Mouse (Mus musculus) B cell, adult 2 months (primary cell): Measurements from ENCODE around the gene Fzd2.
A peak's percentile ranks its signal among the peaks of the same experiment; 100 is the strongest.

Source experiments
- DNase-seq, 2 experiments: peaks; one replicate each; pipeline ENCODE4 v3.0.0; 2022

Gene Fzd2

DNA sequence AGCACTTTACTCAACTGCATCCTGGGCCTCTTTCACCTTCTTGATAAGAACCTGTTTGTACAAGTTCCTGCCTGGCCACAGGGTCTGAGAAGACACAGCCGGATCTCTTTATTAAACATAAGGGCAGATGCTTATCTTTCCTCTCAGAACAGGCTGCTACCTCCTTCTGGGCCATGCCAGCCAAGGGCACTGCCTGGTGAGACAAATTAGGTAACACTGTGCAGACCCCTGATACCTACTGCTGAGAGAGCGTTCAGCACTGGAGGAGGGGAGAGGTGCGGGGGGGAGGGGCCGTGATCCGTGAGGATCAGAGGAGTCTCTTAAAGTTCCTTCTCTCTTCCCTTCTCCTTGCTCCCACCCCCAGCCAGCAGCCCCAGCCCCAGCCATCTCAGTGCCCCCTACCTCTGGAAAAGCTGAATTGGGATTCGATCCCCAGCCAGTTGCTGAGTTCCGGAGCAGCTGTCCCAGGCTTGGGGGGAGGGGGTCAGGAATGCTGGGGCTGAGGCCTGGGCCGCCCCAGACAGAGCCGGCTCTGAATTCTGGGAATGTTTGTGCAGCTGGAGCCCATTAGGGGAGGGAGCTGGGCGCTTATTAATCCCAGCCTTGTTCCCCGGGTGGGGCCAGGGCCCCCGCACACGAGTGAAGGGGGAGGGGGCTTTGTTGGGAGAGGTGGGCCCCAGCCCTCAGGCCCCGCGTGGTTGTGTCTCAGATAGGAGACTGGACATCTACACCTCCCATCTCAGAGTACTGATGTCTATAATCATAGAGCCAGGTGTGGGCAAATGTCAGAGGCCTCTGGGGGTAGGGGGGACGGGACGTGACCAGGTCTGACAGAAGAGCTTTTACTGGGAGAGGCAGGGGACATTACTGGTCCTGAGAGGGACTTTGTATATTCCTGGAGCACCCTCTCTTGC, 19.9 kb downstream of the Fzd2 start:
- no peak for DNase-seq

- no peak for DNase-seq
These were observed 20.8 kb downstream of the Fzd2 start for GRCm38 (mm10) chr11:102624888-102625407.

- DNase-seq = no peak
These were observed 23.2 kb downstream of the Fzd2 start for GRCm38 (mm10) chr11:102627171-102627931.

GRCm38 (mm10) chr11:102628529-102628928, 24.3 kb downstream of the Fzd2 start:
- no peak for DNase-seq

DNA sequence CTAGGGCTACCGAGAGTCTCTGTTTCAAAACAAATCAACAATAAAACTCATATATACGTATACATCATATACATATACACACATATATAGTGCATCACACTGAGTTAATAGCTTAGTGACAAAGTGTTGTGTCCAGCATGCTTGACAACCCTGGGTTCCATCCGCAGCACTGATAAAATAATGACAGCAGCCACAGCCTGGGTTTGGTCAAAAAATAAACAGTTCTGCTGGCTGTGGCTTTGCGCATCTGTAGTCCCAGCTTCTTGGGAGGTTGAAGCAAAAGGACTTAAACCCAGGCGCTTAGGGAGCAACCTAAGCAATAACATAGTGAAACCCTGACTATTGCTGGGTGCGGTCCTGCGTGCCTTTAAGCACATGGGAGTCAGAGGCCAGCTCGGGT, 25.2 kb downstream of the Fzd2 start:
- DNase-seq = no peak

DNA sequence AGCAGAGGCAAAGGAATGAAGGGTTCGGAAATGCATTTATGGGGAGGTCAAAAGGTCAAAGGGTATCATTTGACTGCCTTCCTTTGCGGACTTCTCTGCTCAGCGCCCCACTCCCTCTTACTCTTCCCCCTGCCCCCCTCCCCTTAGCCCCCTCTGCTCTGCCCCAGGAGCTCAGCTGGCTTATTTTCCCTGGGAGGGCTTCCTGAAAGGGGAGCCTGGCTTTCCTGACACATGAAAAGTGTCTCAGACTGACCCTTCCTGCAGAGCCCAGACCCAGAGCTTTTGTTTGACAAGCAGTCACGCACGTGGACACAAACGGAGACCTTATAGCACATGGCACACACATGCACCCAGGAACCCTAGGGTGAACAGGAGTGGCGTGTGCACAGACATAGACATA, 26.5 kb downstream of the Fzd2 start:
- no peak for DNase-seq

GRCm38 (mm10) chr11:102631203-102631602, 27.0 kb downstream of the Fzd2 start:
- DNase-seq = no peak

GRCm38 (mm10) chr11:102632725-102633124, 28.5 kb downstream of the Fzd2 start:
- DNase-seq = no peak

- no peak for DNase-seq
These were observed 29.2 kb downstream of the Fzd2 start for GRCm38 (mm10) chr11:102633379-102633778.

DNA sequence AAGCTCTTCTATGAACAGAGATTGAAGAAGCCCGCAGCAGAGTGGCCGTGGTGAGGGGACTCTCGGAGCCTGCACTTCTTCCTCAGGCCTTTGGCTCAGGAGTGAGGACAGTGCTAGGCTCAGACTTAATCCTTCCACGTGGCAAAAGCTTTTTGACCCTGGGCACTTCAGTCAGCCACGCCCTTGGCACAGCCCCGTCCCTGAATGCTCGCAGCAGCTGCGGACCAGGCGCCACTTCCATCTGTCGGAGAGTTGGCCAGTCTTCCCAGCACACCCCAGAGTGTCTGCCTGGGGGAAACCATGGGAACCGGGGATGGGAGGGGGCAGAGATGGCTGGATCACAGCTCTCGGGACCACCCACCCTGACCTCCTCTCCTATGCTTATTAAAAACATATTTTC, 32.7 kb downstream of the Fzd2 start:
- no peak for DNase-seq

DNA sequence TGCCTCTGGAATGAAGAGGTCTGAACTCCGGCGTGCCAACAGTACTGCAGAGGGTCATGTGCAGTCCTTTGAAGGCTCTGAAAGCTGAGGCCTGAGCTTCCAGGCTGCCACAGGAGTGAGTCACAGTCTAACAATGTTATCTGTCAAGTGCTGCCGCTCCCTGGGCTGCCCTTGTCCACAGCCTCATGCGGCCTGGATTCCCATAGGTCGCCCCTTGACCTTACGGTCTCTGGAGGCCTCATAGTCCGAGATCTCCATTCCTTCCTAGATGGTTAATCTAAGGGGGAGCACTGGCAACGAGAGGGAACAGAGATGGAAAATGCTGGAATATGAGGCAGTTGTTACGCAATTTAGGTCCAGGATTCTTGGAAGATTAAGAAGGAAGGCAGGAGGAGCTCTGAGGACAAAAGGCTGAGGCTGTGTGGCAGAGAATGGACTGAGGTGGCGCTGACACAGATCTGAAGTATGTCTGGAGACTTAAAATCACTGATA, 39.7 kb downstream of the Fzd2 start:
- no peak for DNase-seq

DNA sequence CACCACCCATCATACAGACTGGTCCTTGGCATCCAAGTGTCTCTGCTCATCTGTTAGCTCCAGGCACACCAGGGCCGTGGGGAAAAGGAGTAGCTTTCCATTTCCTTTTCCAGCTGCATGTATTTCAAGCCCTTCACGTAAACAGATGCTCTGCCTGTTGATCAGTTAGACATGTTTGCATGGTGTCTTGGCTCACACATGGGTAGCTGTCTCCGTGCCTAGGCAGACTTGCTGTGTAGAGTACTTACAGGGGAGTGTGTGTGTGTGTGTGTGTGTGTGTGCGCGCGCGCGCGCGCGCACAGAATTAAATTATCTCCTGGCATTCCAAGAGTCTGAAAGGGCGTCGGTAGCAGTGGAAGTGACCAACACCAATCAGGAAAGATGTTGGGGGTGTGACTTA, 42.0 kb downstream of the Fzd2 start:
- DNase-seq = no peak

DNA sequence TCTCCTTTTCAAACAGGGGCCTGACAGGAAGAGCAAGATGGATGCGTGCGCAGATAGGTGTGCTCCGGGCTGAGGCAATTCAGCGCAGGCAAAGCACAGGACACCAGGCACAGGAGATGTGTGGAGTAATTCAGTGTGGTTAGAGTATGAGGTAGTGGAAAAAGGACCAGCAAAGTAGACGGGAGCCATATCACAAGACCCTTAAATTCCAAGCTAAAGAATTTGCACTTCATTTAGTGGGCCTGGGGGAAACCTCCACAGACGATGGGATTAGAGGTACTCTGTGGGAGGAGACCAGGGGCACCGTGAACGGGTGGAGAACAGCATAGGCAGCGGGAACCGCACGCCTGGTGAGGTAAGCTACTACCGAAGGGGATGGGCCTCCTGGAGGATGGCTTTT, 43.7 kb downstream of the Fzd2 start:
- no peak for DNase-seq

GRCm38 (mm10) chr11:102651381-102651780, 47.2 kb downstream of the Fzd2 start:
- peak; percentile 57 to 61 for DNase-seq

DNA sequence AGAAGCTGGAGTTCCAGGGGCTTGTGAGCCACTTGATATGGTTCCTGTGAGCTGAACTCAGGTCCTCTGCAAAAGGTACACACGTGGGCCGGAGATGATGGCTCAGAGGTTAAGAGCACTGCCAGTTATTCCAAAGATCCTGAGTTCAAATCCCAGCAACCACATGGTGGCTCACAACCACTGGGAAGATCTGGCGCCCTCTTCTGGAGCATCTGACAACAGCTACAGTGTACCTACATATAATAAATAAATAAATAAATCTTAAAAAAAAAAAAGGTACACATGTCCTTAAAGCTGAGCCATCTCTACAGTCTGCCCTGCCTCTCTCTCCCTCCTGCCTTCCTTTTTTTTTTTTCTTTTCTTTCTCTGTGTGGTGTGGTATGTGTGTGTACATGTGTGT, 48.6 kb downstream of the Fzd2 start:
- DNase-seq = no peak

GRCm38 (mm10) chr11:102655888-102656287, 51.7 kb downstream of the Fzd2 start:
- no peak for DNase-seq

DNA sequence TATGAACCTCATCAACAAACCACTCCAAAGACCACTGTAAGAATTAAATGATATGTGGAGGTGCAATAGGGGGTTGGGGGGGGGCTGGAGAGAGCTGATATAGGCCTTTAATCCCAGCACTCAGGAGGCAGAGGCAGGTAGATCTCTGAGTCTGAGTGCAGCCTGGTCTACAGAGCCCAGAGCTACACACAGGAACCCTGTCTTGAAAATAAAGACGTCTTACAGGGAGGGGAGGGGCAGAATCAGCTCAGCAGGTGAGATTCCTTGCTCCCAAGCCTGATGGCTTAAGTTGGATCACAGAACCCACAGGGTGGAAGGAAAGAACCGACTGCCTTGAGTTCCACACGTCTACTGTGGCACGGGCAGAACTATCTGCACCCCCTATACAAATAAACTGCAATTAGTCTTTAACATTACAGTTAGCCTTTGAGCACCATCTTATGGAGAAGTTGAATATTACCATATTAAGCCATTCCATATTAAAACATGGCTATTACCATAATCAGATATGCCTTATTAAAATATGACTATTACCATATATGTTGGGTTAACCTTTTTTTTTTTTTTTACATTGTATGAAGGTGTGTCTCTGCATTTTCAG, 52.2 kb downstream of the Fzd2 start:
- DNase-seq = no peak

GRCm38 (mm10) chr11:102656931-102657330, 52.7 kb downstream of the Fzd2 start:
- no peak for DNase-seq
